Mouse (Mus musculus) left cerebral cortex, adult 9 months (tissue): Measurements from ENCODE around the gene Atl1.
A peak's percentile ranks its signal among the peaks of the same experiment; 100 is the strongest.

Experiments used
- DNase-seq, 2 experiments: peaks; one replicate each; pipeline ENCODE4 v3.0.0; 2022; ENCODE audit warnings: low spot score in 2 of 2

Gene Atl1

DNA sequence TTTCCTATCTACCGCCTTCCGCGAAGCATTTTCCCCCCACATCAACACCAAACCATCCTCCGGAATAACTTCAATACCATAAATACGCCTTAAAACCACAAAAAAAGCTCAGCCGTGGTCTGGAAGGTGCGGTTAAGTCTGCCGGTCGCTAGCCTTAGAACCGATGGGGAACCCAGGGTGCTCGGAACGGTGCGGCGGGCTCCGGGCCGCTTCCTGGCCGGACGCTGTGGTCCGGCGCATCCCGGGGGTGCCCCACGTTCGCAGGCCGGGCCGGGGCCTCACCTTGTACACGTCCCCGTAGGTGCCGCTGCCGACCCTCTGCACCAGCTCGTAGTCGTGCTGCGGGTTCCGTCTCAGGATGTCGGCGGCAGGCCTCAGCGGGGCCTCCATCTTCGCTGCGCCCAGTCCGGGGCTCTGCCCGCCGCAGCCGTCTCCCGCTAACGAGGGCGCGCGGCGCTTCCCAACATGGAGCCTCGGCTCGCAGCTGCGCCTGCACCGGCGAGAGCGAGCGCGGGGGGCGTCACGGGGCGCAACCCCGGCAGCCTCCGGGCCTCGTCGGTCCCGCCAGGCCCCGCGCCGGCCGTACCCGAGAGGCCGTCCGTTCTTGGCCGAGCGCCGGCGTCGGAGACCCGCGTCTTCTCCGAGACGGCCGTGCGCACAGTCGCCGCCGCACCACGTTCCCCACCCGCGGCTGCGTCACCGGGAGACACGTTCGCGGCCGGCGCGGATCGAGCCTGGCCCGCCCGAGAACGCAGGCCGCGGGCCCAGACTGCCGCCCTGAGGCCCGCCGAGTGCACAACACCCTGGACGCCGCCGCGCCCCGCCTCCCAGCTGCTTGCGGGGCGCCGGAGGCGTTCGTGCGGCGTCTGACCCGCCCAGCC lies at the start of gene Atl1, which contains the start of gene Map4k5:
Atl1 (plus strand) TSS at position 244 of the 881 bp plus-strand sequence.
Map4k5 (minus strand) TSS at position 830 of the 881 bp plus-strand sequence.
- peak; percentile 73 to 87 for DNase-seq

DNA sequence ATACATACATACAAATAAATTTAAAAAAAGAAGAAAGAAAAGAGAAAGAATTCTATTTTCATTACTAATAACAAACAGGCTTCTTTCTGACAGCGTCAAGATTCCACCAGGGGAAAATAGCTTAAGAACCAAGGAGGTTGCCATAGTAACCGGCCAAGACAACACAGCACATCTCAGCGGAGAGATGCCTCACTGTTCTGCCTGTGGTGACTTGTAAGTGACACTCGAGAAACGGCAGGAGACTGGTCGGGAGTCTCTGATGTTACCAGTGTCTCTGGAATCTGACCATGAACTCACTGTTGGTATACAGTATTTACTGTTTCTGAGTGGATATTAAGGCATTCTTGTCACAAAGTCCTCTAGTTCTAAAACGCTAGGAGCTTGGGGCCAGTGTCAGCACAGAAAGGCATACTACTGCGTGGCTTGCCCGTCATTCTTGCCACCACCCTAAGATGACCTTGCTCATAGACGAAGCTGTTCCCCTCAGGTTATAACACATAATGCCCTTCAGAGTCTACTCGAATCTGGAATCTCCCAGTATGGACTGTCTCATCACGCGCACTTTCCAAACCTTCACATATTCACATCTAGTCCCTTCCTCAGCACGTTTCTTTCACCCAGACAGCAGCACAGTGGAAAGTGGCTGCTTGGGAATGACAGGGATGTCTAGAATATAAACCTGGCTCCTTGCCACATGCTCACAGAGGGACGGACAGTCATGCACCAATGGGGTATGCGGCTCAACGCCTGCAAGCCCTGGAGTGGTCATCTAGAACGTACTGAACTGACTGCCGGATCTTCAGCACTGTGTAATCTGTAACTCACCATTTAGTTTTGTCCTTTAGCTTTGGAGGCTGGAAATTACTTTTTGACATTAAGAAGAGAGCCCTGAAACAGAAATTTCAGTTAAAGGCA lies 48.6 kb upstream of the Atl1 start:
- peak in 1 of 2 experiments; percentile 33 for DNase-seq

DNA sequence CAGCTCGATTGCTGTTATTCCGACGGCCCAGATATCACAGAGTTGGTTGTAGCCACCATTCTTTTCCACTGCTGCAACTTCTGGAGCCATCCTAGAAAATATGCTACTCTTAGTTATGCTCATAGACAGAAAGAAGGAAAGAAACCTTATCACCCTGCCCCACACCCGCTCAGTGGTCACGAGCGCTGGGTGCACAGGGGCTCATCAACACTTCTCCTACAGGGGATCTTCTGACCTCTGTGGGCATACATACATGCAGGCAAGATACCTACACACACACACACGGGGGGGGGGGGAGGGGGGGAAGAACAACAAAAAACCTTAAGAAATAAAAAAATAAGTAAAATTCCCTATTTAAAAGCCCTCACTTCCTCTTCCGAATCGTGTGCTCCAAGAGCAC lies 46.7 kb upstream of the Atl1 start:
- DNase-seq = no peak

DNA sequence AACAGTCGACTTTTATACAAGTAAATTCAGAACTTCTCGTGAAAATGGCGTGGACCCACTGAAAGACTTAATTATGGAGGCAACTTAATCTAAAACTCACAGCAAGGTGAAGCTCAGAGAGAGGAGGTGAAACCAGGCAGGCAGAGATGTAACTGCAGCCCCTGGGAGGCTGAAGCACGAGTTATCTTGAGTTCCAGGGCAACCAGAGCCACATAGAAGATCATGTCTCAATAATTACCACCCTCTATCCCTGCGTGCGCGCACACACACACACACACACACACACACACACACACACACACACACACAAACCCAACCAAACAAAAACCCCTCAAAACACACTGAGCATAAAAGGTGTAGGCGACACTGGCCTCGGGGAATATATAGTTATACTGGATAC lies 45.9 kb upstream of the Atl1 start:
- no peak for DNase-seq

DNA sequence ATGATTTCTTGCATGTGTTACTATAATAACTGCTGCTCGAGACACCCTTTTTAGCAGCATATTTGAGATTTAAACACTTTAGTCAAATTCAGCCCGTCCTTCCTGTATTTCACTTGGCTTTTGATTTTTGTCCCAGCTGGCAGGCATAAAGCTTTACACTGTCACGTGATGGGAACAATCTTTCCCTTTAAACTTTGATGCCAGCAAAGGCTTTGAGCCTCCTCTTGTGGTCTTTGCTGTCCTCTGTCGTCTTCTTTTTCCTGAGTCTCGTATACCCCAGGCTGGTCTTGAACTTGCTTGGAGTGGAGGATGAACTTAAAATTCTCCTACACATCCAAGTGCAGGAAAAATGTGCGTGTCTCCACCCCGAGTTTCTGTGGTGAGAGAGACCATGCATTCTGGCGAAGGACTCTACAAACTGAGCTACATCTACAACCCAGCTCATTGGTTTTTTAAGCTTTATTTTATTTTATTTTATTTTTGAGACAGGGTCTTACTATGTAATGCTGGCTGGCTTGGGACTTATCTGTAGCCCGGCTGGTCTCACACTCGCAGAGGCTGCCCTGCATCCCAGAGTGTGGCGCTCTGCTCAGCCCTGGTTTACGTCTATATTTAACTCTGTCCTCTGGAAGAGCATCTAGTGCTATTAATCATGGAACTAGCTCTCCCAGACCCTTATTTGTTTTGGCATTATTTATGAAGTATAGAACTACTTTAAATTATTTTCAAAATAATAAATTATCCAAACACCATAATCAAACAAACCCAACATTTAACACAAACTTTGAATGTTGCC lies 44.1 kb upstream of the Atl1 start:
- DNase-seq = no peak

DNA sequence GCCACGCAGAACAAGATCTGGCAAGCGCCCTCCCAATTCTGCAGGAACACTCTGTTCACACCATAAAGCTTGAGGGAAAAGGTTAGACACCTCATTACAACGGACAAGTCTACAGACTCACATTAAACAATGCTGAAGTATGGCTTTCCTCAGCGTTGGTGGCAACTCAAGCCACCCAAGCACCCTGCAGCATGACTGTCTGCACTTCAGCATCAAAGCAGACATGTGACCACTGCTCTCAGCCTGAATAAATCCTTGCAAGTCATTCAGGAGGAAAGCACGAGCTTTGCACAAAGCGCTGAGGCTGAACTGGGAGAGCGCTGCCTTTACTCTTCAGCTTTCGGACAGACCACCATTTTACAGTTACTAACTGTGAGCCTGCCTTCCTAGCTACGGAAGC lies 40.1 kb upstream of the Atl1 start:
- no peak for DNase-seq

DNA sequence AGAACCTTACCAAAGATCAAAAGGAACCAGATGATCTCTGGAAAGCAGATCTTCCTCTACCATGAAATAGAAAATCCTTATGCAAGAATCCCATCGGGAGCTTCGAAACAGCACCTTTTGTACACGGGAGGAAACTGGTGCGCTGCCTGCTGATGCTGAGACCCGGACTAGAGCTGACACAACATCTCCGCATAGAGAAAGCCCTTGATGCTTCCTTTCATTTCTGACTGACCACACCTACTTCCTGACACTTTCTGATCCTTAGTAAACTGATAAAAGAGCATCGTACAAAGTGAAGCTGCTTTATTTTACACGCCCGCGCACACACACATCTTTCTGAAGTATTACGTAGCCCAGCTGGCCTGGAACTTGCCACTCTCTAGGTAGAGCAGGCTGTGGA lies 39.0 kb upstream of the Atl1 start:
- DNase-seq = no peak

DNA sequence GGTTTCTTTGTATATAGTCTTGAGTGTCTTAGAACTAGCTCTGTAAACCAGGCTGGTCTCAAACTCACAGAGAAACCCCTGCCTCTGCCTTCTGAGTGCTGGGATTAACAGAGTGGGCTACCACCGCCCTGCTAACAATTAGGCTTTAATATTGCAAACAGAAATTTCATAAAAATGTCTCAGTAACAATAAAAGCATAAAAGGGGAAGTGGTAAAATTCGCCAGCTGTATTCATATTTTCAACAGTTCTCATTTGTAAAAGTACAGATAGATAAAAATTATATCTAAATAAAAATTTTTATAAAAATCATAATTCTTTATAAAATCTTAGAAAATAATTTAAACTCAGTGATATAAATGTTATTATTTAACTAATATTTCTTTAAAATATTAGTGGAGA lies 38.5 kb upstream of the Atl1 start:
- DNase-seq = no peak

DNA sequence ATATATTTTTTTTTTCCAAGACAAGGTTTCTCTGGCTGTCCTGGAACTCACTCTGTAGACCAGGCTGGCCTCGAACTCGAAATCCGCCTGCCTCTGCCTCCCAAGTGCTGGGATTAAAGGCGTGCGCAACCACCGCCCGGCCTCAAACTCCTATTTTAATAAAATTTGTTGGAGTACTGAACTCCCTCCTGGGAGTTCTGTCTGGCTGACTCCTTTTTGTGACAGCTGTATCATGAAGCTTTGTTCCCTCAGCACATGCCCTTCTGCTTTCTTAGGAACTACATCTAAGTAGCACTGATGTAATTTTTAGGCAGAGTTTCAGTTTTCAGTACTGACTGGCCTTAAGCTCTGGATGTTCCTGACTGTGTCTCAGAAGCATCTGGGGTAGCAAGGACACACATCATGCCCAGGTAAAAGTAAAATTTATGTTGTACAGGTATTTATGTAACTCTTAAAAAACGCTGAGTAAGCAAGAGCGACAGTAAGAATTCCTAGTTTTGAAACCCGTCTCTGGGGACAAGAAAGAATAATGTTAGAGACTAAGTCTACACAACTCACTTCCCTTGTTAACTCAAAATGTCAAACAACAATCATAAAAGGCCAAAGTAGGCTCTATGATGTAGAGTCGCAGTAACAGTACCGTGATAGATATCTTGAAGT lies 36.6 kb upstream of the Atl1 start:
- no peak for DNase-seq

DNA sequence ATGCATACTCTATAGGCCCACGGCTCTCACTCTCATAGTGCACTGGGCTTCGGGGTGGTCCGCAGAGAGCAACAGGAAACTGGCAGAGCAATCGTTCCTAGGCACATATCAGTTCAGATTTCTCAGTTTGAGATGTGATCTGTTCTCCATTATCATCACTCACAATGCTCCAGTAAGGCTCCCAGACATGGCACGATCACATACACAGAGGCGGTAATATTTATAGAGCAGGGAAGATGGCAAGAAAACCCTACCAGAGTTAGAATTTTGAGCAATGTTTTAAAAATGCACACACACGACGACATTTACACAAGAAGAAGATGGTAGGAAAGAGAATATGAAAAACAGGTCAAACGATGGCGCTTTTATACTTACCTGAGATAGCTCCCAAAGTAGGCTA lies 36.0 kb upstream of the Atl1 start:
- peak in 1 of 2 experiments; percentile 39 for DNase-seq

DNA sequence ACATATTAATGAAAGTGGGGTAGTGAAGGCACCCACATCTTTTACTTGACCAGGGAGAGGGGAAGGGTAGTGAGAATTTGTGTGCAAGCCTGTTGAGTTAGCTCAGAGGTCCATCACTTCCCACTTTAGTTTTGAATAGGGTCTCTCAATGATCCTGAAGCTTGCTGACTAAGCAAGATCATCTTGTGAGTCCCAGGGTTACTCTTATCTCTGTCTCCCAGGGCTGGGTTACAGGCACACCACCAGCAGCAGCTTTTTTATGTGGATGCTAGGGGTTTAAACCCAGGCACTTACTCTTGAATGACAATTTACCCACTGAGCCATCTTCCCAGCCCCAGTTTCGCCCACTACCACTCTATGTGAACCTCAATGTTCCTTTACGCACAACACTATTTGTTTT lies 34.8 kb upstream of the Atl1 start:
- no peak for DNase-seq

DNA sequence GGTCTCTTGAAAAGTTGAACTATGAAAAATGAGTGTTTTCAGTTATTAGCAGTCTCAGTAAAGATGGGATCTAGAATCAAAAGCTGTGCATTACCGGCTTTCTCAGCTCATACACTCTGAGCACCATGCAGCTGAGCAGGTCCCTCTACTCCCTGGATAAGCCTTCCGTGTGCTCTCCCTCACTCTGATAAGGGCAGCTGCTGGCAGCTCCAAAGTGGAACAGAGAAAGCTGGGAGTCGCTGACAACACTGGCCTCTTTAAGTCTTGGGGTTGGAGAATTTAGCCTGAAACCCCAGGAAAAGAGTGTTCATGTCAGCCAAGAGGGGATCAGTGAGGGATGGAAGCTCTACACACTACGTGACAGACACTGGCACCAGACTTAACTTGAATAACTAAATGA lies 33.6 kb upstream of the Atl1 start:
- DNase-seq = no peak

DNA sequence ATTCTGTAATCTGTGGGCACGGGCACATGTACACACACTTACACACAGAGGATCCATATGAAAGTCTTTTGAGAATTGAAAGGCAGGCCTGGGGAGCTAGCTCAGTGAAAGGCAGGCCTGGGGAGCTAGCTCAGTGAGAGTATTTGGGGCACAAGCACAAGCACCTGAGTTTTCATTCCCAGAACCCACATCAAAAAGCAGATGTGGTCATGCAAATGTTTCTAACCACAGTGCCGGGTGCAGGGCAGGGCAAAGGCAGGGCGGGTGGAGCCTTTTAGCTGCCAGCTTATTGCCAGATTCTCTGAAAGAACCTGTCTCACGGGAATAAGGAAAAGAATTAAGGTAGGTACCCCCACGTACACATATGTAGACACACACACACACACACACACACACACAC lies 28.9 kb upstream of the Atl1 start:
- DNase-seq = no peak

DNA sequence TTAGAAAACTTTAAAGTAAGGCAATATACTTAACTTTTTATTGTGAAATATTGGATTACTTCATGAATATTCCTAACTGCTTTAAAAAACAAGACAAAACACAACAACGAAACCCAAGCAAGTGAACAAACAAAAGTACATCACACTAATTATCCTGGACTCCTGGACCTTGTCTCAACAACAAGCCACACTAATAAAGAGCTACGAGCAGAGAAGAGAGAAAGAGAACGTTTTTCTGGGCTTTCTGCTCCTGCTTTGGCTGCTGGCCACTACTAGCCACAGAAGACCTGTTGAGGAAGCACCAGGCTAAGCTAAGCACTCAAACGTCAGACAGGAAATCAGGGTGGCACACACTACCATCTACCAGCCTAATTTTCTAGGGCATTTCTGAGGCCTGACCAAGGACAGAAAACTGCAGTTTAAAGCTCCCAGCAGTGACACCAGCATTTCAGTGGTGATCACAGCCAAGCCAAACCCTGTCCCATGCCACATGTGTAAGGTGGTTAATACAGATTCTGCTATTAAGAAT lies 28.2 kb upstream of the Atl1 start:
- DNase-seq = no peak

DNA sequence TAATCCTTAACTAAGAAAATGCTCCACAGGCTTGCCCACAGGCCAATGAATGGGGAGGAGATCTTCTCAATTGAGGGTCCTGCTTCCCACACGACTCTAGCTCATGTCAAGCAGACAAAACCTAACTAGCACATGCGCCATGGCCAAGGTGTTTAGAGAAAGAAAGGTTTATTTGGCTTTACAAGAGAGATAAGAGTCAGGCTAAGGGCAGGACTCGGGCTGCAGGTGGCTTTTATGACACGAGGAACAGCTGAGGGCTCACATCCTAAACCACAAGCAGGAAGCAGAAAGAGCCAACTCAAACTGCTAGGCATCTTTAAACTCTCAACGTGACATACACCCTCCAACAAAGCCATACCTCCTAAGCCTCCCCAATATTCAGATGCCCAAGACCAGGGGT lies 25.1 kb upstream of the Atl1 start:
- no peak for DNase-seq

DNA sequence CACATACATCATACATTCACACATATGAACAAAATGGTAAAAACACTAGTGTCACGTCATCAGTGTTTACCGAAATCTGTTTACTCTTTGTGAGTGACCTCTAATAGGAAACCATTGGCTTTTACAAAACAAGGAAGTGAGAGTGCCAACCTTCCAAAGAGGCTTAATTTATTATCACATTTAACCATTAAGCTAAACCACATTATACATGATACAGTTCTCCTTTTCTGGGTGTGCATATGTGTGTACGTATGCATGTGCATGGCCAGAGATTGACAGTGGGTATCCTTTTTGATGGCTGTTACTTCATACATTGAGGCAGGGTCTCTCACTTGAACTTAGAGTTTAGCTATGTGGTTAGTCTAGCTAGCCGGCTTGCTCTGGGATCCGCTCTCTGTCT lies 20.8 kb upstream of the Atl1 start:
- DNase-seq = no peak

DNA sequence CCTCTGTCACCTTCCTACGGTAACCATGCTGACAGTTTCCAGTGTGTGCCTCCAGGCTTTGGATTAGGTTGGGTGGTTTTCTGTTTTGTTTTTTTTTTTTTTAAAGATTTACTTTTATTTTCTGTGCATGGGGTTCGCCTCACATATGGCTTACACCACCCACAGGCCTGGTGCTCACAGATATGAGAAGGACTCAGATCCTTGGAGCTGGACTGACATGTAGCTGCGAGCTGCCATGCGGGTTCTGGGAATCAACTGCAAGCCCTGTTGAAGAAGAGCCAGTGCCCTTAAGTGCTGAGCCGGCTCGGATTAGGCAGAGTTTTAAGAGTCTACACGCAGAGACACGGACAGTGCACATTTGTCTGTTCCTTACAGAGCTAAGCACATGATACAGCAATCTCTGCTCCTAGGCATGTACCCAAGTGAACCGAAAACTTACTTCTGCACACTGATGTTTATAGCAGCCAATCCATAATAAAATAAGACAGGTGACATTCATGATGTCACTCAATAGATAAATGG lies 14.5 kb upstream of the Atl1 start:
- DNase-seq = peak in 1 of 2 experiments; percentile 26

DNA sequence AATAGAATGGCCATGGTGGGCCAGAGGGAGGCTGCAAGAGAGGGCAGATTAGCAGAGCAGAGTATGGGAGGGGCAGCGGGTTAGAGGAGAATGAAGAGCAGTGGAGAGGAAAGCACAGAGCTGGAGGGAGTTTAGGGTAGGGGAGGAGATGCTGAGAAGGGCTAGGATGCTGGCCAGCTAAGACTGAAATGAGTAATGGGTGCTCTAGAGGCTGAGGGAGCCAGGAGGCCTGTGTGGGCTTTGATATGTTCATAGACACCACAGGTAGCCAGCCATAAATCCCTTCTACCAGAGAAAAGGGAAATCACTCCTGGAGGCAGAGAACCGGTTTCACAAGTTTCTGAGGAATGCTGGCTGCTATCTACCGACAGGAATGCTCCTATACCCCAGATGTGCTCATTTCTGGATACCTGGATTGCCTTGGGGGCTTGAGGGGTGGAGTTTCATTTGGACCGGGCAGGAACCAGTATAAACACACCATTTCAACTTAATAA lies 13.2 kb upstream of the Atl1 start:
- no peak for DNase-seq

DNA sequence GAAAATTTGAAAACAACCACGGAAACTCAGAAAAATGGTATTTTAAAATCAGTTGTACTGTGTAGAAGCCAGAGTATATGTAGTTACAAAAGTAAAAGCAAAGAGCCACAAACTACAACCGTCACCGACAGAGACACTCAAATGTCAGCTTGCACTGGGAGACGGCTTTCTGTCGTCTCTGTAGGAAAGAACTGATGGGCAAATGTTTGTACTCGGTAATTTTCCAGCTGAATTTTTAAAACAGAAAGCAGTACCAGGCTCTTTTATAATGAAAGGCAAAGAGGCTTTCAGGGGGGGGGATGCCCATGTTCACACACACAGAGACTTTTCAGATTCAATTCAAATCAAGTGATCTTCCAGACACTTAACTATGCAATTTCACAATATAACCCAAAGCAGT lies 12.7 kb upstream of the Atl1 start:
- no peak for DNase-seq

DNA sequence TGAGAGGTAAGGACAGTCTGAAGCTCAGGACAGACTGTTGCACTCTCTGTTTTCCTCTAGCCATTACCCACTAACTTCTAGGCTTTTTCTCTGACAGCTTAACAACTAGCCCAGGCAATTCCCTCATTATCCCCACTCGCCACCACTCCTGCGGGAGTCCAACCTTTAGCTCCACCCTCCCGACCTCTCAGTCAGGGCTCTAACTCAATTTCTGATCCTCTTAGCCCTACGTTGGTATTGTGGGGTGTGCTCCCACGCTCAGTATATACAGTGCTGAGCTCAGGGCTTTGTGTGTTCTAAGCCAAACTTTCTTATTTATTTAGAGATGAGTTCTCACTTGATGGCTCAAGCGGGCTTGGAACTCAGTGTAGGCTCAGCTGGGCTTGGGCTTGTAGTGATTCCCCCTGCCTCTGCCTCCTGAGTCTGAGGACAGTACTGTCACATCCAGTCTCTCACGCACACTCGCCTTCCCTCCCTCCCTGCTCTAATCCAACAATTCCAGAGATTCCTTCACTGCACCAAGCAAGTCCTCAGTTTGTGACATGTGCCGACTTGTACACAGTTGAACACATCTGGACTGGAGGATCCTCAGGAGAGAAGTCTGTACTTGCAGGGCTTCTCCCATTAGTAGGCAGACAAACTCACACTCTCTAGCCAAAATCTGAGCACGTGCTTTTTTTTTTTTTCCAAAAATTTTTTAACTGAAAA lies 11.1 kb upstream of the Atl1 start:
- no peak for DNase-seq
